Mouse (Mus musculus) urinary bladder, postnatal 25 days (tissue): ENCODE results near the gene Gpx5.
"Not testable (repeated sequence)": the region's sequence is repeated elsewhere in the genome, so short reads cannot be mapped to it uniquely, and the experiment has no call there.

Experiments used
- DNase-seq: peaks from one replicate; pipeline ENCODE4 v3.0.0; 2022; ENCODE audit warnings: low spot score

Gene Gpx5

DNA sequence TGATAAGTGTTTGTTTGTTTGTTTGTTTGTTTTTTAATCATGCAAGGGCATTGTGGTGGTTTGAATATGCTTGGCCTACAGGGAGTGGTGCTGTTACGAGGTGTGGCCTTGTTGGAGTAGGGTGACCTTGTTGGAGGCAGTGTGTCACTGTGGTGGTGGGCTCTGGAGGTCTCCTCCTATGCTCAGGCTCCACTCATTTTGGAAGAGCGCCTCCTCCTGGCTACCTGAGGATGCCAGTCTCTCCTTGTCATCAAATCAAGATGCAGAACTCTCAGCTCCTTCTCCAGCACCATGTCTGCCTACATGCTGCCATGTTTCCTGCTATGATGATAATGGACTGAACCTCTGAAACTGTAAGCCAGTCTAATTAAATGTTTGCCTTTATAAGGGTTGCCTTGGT, 26.8 kb downstream of the Gpx5 start:
- no peak for DNase-seq

DNA sequence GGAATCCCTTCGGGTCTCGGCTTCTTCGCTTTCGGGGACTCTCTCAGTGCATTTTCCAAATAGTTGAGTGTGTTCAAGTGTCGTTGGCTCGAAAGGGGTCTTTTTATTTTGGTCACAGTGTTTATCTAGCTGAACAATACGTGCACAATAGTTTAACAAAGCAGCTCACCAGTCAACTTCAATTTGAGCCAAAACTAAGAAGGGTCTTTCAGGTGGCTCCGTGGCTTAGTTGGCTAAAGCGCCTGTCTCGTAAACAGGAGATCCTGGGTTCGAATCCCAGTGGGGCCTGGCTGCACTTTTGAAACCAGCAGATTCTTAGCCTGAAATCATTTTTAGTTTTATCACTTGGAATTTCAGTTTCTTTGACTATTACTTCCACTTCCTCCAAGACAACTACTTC, 28.2 kb downstream of the Gpx5 start:
- no peak for DNase-seq

DNA sequence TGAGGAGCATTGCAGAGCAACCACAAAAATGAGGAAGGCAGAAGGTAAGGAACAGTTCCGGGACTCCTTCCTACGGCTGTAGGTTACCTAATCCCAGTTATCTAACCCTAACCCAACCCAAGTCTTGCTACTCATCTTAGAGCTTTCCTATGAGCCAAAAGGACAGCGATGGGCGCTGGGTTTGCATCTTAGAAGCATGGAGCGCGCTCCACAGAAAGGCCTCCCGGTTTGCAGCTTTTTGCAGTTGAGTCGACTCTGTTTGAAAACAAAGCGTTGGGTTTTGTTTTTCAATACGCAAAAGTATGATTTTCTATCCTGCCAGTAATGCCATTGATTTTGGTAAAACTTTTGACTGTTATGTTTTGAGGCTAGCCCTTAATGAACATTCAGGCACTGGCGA, 28.6 kb downstream of the Gpx5 start:
- DNase-seq, result no peak

DNA sequence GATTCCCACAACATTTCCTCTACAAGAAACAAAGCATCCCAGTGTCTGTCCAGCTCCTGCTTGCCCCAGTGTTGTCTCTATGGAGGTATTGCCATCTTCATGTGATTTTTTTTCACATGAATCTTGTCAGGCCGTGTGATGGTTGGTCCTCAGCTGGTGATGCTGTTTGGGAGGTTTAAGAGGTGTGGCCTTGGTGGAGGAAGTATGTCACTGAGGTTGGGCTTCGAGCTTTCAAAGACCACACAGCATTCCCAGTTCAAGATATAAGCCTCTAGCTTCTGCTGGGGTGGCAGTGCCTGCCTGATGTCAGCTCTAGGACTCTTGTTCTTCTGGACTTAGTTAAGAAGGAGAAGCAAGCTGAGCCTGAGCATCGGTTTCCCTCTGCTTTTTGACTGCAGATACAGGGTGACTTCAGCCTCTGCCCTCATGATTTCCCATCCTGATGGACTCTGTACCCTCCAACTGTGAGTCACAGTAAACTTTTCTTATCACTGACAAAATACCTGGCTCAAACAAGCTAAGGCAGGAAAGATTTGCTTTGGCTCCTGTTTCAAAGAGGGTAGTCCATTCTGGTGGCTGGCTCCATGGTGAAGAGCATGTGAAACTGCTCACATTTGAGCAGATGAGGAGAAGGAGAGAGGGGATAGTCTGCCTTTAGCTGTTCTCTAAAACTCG, 29.6 kb downstream of the Gpx5 start:
- no peak for DNase-seq

DNA sequence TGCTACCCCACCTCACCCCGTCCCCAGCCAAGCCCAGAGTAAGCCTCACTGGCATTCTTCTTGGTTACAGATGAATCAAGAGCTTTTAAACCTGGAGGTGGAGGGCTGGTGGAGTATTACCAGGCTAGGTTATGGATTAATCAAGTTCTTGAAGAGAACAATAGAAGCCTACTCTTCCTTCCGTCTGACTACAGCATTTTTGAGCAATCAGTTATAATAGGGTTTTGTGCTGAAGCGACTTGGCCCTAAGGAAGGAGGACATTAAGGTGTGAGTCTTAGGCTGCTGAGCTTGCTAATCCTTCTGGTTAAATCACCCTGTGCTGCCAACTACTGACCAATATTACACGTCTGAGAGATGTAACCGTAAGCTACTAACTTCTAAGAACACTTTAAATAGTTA, 32.2 kb downstream of the Gpx5 start:
- DNase-seq, result no peak

DNA sequence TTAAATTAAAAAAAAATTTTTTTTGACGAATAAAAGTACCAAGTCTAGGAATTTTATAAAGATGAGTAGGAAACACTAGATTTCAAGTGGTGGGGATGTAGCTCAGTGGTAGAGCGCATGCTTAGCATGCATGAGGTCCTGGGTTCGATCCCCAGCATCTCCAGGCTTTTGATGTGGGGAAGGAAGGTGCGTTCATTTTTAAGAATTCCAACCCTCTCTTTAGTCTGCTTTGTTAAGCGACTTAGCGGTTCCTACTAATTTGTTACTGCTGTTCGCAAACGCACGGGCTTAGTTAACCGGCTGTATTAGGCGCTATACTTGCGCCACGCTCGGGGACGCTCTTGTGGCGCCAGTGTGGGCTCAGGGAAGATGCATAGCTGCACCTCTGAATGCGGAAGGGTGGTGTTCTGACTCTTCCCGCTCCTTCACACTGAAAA, 32.8 kb downstream of the Gpx5 start:
- DNase-seq, result no peak

DNA sequence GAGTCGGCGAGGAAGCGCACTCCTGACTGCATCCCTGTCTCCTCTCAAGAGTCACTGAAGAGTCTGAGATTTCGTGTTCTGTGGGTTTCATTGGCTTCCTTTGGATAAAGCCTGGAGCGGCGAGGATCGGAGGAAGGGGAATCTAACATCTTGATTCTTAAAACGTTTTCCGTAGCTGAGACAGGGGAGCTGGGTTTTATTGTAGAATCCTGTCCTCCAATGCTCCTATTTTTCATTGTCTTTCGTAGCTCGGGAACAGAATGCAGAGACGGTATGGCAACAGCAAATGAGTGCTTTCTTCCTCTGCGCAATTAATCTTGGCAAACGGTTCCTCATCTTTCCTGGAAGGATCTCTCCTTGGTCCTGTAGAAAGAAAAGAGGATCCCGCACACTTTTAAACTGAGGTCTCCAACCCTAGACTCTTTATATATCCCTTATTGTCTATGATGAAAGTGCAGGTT, 33.3 kb downstream of the Gpx5 start:
- no peak for DNase-seq

DNA sequence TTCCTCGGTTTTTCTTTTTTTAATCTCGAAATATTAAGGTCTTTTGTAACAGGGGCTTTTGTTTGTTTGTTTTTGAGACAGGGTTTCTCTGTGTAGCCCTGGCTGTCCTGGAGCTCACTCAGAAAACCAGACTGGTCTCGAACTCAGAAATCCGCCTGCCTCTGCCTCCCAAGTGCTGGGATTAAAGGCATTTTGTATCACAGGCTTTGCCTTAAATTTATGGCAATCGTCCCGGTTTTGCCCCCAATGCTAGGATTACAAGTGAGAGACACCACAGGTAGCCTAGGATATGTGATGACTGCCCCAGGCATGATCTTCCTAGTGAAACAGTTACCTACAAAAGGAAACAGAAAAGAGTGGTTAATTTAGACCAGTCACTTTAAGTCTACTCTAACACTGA, 34.0 kb downstream of the Gpx5 start:
- DNase-seq, result no peak

DNA sequence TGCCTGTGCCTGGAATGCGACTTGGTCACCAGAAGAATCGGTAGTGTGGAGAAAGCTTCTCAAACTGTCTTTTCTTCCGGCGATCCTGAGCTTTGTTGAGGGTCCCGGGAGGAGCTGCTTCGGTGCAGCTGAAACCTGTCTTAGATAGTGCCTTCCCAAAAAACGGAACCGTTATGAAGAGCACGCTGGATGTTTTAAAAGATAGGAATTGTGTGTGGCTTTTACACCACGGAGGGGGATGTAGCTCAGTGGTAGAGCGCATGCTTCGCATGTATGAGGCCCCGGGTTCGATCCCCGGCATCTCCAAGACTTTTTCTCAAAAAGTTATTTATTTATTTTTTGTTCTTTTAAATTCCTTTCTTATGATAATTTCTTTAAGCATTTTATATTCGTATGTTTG, 38.5 kb downstream of the Gpx5 start:
- no peak for DNase-seq

DNA sequence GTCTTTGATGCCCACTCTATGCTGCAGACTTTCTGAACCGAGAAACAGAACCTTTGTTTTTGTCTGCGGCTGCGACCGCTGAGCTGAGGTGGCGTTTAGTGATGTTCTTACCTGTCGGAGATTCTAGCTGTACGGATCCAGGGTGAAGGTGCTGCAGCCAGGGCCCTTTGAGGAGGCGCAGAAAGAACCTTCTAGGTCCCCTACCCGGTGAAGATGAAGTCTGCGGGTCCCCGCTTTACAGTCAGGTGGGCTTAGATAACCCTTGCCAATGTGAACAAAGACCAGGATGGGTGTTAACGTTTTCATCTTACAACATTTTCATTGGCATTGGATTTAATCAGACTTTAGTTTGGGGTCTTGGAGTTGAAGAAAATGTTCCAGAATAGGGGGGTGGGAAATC, 39.0 kb downstream of the Gpx5 start:
- no peak for DNase-seq

DNA sequence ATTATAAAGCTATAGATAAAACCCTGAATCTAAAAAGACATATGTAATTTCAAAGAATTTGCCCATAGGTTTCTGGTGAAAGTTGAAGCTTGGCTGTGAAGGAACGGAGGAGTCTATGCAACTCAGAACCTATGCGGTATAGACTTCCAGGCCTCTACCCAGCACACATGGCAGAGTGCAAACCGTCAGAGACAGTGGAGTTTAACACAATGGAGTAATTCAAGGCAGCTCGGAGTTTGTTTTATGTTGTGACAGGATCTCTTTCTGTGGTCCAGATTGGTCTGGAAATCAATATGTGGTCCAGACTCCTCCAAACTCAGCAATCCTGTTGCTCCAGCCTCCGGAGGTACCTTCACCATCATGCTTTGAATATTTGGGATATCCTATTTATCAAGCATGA, 39.5 kb downstream of the Gpx5 start:
- DNase-seq, result no peak

DNA sequence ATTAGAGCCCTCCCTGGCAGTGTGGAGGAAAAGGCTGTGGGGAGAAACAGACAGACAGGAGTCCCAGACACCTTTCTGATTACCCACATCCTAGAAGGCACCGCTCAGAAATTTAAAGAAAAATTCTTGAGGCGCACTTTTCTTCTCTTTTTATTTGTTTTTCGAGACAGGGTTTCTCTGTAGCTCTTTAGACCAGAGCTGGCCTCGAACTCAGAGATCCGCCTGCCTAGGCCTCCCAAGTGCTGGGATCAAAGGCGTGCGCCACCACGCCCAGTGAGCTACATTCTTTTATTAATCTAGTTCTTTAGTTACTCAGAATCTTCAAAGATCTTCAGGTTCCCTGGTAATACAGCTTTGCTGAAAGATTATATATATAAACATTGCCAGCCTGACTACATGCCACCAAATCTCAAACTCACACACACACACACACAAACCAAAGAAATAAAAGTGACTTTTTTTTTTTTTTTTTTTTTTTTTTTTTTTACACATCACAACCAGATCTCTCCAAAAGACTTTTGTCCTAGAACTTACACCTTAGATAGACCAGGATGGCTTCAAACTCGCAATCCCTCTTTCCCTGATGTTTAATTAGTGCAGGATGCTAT, 42.4 kb downstream of the Gpx5 start:
- no peak for DNase-seq

DNA sequence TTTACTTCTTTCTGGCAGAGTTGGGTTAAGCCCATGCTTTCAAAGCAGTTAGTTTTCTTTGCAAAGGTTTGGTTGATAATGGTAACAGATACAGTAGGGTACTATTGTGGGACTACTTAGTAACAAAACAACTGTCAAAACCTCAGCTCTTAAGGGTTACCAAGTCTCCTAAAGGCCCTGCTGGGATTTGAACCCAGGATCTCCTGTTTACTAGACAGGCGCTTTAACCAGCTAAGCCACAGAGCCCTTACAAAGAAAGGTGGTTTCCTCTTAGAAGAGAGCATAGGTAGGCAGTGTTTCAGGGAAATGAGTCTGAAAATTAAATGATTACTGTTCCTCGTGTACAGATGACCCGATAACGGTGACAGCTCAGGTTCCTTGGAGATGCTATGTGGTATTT, 43.5 kb downstream of the Gpx5 start:
- no peak for DNase-seq

DNA sequence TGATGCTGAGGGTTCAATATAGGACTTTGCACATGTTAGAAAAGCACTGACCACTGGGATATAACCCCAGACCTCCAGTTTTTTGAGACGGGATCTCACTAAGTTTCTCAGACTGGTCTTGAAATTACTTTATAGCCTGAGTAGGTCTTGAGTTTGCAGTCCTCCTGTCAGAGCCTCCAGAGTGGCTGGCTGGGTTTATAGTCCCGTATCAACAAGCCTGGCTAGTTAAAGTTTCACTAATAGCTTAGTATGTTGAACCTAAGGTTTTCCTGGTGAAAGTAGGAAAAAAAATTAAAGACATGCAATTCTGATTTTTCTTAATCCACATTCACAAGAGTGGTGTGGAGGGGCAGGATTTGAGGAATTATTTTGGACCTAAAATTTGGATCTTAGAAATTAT, 46.3 kb downstream of the Gpx5 start:
- DNase-seq, result no peak

DNA sequence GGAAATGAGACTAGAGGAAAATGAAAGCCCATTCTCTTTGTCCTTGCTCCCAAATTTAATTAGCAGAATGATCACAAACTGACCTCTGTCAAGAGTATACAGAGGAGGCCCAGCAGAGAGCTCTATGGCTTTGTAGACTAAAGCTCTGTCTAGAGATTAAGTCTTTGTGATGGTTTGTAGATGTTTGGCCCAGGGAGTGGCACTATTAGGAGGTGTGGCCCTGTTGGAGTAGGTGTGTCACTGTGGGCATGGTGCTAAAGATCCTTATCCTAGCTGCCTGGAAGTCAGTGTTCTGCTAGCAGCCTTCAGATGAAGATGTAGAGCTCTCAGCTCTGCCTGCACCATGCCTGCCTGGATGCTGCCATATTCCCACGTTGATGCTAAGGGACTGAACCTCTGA, 47.6 kb downstream of the Gpx5 start:
- not testable (repeated sequence) for DNase-seq

DNA sequence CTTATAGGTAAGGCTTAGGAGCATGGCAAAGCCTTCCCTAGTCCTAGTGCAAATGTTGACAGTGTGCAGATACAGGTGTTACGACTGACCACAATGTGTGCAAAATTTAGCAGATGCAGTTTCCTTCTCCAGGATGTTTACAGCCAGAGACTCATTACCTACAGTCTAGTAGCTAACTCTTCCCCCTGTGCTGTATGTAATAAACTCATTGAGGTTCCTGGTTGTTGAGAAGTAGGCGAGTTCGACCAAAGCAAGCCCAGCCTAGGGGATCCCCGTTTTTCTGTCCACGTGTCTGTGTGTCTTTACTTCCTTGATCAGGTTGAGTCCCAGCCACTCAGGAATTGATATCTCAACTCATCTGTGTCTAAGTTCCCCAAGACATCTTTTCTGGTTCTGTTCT, 48.4 kb downstream of the Gpx5 start:
- DNase-seq, result no peak

DNA sequence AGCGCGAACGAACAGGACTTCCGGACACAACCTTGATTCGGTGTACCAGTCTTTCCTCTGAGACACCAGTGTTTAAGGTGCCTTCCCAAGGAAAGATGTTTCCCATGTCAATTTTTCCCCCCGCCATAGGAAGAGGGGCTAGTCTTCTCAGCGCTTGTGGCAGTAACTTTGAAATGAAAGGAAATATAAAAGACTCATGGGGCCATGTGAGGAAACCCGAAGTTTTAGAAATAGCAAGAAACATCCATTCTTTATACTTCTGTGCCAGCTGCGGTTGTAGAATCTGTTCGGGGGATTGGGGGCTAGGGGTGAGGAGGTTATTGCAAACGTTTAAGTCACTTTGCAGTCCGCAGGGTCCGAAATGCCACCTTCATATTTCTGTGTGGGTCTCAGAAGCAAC, 49.3 kb downstream of the Gpx5 start:
- DNase-seq, result no peak

DNA sequence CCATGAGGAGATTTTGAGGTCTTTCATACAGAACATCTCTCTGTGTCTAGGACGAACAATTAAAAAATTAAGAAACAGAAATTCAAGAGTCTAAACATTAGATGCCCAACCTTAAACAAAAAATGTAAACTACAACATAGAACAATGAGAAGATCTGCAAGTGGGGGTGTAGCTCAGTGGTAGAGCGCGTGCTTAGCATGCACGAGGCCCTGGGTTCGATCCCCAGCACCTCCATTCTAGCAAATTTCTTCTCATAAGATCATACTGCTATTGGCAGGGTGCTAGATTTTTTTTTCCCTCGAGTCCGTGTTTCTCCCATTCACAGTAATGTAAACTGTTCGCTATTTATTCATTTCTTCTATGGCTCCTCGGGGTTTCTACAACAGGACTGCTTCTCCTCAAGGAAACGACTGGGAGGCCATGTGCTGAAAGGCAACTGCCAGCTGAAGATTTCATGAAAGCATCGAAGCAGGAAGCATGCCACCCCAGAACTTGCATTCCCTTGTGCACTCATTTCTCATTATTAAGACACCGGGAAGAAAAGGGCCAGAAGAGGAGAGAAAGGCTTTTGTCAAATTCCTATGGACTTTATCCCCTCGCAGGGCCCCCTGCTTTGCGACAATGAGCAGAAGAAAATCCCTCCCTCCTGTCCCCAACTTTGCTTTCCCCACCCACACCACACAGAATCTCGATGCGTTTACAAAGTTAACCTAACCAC, 50.0 kb downstream of the Gpx5 start:
- DNase-seq, result no peak

DNA sequence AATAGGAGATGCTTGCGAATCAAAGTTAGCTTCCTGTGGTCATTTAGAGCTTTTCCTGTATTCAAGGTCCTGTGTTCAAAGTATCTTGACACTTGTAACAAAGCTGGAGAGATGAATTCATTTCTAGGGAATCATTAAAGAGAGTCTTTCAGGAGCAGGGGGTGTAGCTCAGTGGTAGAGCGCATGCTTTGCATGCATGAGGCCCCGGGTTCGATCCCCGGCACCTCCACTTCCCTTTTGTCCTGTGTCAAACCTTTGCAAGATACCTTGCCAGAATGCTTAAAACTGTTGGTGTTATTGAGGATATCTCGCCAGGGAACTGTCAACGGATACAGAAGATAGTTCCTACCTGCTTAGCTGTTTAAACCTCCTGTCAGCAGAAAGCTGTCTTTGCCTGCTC, 51.7 kb downstream of the Gpx5 start:
- DNase-seq, result no peak

DNA sequence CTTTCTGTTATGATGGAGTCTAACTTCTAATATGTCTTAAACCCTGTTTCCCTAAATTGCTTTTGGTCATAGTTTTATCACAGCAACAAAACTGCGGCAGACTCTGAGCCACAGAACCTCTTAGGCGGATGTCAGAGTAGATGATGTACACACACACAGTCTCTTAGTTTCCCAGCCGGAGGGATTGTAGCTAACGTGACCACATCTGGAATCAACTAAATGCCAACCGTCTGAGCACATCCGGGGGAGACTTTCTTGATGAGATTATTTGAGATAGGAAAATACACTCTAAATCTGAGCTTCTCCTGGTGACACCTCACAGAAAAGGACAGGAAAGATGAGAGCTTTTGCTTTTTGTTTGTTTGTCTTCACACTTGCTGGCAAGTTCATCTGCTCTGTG, 55.4 kb downstream of the Gpx5 start:
- no peak for DNase-seq

DNA sequence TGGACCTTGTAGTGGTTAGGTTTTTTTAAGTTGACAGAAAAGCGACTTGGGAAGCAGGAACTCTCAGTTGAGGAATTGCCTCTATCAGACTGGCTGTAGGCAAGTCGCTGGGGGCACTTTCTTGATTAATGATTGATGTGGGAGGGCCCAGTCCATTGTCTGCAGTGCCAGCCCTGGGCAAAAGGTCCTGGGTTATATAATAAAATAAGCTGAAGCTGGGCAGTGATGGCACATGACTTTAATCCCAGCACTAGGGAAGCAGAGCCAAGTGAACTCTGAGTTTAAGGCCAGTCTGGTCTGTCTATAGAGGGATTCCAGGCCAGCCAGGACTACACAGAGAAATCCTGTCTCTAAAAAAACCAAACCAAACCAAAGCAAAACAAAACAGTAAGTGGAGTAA, 55.8 kb downstream of the Gpx5 start:
- no peak for DNase-seq
